Mouse (Mus musculus) embryonic facial prominence, embryonic 14.5 days (tissue): ENCODE measurements at regions not wholly inside any gene's neighbourhood (a gene's known extent, or its start where the extent isn't known, plus 50 kb on each side); places are given as distances from the start of the nearest gene placed in this dataset.
A peak's percentile ranks its signal among the peaks of the same experiment; 100 is the strongest.
"Not testable (repeated sequence)": the region's sequence is repeated elsewhere in the genome, so short reads cannot be mapped to it uniquely, and the experiment has no call there.

Source experiments
- ATAC-seq: fragments of 200-750 bp; cut with Nextera tagmentation; 2 replicates; pipeline ENCODE4 v1.8.0; 2017; ENCODE audit warnings: low read depth, moderate number of reproducible peaks, moderate TSS enrichment
- DNase-seq: peaks from one replicate; pipeline ENCODE4 v3.0.0-alpha.2; 2015; ENCODE audit warnings: low spot score
- H3K27ac ChIP-seq: fragments of 300-500 bp; sonication (generic); replicated peaks from 2 replicates; pipeline ENCODE4 v1.5.1; 2014; ENCODE audit warnings: low read depth, mild to moderate bottlenecking, low read length, moderate library complexity
- H3K27me3 ChIP-seq: fragments of 300-500 bp; sonication (generic); replicated peaks from 2 replicates; pipeline ENCODE4 v1.6.1; 2014; ENCODE audit warnings: low read length; ENCODE audit not compliant: control insufficient read depth, insufficient read depth
- H3K36me3 ChIP-seq: fragments of 300-500 bp; sonication (generic); 2 replicates; pipeline ENCODE4 v1.6.1; 2014; ENCODE audit warnings: low read length, mixed read lengths; ENCODE audit not compliant: control insufficient read depth, insufficient read depth
- H3K4me1 ChIP-seq: fragments of 300-500 bp; sonication (generic); 2 replicates; pipeline ENCODE4 v1.6.1; 2014; ENCODE audit warnings: antibody characterized with exemption, low read length; ENCODE audit not compliant: control insufficient read depth, insufficient read depth
- H3K4me2 ChIP-seq: fragments of 300-500 bp; sonication (generic); 2 replicates; pipeline ENCODE4 v1.6.1; 2014; ENCODE audit warnings: low read depth, mild to moderate bottlenecking, low read length, moderate library complexity, mixed read lengths
- H3K4me3 ChIP-seq: fragments of 300-500 bp; sonication (generic); 2 replicates; pipeline ENCODE4 v1.5.1; 2014; ENCODE audit warnings: low read depth, mild to moderate bottlenecking, low read length
- H3K9ac ChIP-seq: fragments of 300-500 bp; sonication (generic); 2 replicates; pipeline ENCODE4 v1.6.1; 2014; ENCODE audit warnings: low read depth, mild to moderate bottlenecking, low read length, moderate library complexity, mixed read lengths
- H3K9me3 ChIP-seq: fragments of 300-500 bp; sonication (generic); 2 replicates; pipeline ENCODE4 v1.6.1; 2016; ENCODE audit warnings: low read length; ENCODE audit not compliant: control insufficient read depth
- WGBS: fragments of 180-500 bp; shearing (Covaris S2); extraction: QIAGEN DNeasy Blood & Tissue Kit; methylation state at CpG from one replicate; pipeline ENCODE4 v1.1.7; 2014; 5-methylcytosine and 5-hydroxymethylcytosine counted together

DNA sequence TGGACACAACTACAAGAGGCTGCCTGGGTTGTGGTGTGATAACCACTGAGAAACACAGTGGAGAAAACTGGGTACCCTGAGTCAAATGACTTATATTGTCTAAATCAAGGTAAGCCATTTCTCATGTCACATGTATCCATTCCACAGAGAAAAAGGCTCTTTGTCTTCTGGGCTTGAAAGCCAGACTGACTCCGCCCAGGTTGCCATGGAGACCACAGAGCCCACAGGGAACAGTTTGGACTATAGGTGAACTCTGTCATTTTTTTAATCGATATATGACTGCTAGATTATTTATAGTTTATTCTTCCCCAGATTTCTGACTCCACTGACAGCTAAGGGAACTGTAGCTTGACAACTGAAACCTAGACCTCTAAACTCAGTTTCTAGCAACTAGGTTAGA lies 80.7 kb upstream of the Thpo start:
- H3K9ac ChIP-seq, result no peak overlapping the region
- DNase-seq (no peak), ATAC-seq (no peak)
- H3K27me3 ChIP-seq, result no peaks in the 10 kb centered on the region
- H3K9me3 ChIP-seq, result no peaks in the 10 kb centered on the region
- WGBS, result 74% methylated on average over 2 of the region's 2 CpGs
- no peak overlapping the region for H3K4me3 ChIP-seq
- peaks cover 7% of the 10 kb centered on the region for H3K4me1 ChIP-seq
- no peak overlapping the region for H3K27ac ChIP-seq
- no peaks in the 10 kb centered on the region for H3K36me3 ChIP-seq
- no peak overlapping the region for H3K4me2 ChIP-seq

DNA sequence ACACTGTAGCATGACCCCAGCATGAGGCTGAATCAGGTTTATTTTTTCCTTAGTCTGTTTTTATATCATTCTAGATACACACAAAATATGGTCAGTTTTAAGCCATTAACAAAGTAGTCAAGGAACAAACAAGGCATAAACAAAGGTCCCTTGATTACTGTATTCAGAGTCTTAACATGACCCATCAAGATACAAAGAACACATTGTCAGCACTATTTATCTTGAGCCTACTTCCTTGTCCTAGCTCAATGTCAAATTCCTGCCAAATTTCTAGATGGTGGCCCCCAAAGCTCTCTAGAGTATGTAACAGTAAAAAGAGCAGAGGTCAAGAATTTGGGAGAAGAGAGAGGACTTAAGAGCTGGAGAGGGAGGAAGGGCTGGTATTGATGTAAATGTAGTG lies 79.9 kb upstream of the Thpo start:
- Histone ChIP-seq H3K9ac (no peak overlapping the region), H3K36me3 (no peaks in the 10 kb centered on the region), H3K9me3 (no peaks in the 10 kb centered on the region), H3K27ac (no peak overlapping the region), H3K4me2 (no peak overlapping the region), H3K27me3 (no peaks in the 10 kb centered on the region), H3K4me3 (no peak overlapping the region), H3K4me1 (peaks cover 7% of the 10 kb centered on the region)
- ATAC-seq, result no peak
- DNase-seq, result no peak

DNA sequence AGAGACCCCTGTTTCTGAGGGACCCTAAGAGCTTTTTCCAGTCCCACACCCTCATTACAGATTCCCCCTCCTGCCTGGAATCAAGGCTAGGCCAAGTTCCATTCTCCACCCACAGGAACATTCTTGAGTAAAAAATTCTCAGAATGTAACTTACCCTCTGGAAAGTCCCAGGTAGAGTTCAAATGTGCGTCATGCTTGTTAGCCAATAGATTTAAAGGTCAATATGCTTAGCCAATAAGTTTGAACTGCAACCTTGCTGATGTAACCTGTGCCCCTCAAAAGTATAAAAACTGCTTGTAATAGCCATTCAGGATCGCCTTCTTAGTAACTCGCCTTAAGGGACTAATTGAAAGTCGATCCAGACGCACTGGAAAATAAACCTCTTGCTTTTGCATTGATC lies 77.7 kb upstream of the Thpo start:
- not testable (repeated sequence) for H3K9me3 ChIP-seq, H3K27me3 ChIP-seq, DNase-seq, H3K27ac ChIP-seq, H3K4me2 ChIP-seq, H3K36me3 ChIP-seq, H3K4me1 ChIP-seq, ATAC-seq, H3K9ac ChIP-seq, H3K4me3 ChIP-seq
- 56% methylated on average over 5 of the region's 5 CpGs for WGBS

DNA sequence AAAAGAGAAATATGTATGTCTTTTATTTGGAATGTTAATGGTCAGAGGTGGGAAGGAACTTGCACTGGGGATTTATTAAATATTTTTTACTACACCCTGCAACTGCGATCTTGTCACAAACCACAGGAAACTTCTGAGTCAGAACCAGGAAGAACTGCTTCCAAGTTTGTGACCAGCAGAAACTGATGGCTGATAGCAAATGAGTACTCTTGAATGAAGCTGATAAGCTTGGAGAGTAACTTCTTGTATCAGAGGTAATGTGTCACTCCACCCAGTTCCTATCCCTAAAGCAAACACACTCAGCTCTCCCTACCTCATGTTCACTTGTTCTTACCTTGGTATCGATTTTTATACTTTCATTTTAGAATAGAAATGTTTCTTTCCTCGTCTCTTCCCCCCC lies 76.0 kb upstream of the Thpo start:
- Histone ChIP-seq H3K27me3 (no peaks in the 10 kb centered on the region), H3K4me2 (no peak overlapping the region), H3K36me3 (no peaks in the 10 kb centered on the region), H3K4me3 (no peak overlapping the region), H3K9ac (no peak overlapping the region), H3K4me1 (no peaks in the 10 kb centered on the region), H3K27ac (no peak overlapping the region), H3K9me3 (no peaks in the 10 kb centered on the region)
- no peak for ATAC-seq
- DNase-seq, result no peak
- WGBS, result 86% methylated on average over 3 of the region's 3 CpGs

DNA sequence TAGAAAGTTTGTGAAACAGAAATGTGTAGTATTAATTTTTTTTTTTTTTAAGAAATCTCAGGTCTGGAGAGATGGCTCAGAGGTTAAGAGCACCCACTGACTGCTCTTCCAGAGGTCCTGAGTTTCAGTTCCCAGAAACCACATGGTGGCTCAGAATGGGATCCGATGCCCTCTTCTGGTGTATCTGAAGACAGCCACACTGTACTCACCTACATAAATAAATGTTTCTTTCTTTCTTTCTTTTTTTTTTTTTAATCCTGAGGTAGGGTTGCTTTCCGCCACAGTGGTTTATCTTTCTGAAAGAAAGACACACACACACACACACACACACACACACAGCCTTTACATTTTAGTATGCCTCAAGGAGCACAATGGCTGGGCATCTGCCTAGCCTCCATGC lies 74.0 kb upstream of the Thpo start:
- Histone ChIP-seq H3K27ac (no peak overlapping the region), H3K4me1 (peaks cover 5% of the 10 kb centered on the region; the same call in 1 of the 2 replicates), H3K4me3 (no peak overlapping the region), H3K36me3 (no peaks in the 10 kb centered on the region), H3K27me3 (no peaks in the 10 kb centered on the region), H3K4me2 (no peak overlapping the region), H3K9me3 (no peaks in the 10 kb centered on the region), H3K9ac (no peak overlapping the region)
- WGBS, result 79% methylated on average over 2 of the region's 2 CpGs
- no peak for ATAC-seq
- DNase-seq, result no peak

DNA sequence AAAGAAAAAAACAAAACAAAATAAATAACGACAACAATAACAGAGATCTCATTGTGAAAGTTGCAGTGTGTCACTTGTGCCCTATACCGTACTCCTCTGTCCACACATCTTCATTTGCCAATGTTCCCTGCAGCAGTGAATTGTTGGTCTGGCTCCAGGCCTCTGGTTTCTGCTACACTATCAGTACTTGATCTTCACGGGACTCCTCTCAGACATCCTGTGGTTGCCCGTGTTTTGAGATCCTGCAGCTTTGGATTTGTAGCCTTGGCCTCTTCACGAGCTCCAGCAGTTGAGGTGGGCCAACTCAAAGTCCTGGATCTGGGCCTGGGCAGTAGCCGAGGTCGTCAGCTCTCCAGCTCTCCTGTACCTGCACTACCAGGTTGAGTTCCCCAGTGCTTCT lies 72.4 kb upstream of the Thpo start:
- no peak overlapping the region for H3K9ac ChIP-seq
- H3K4me1 ChIP-seq, result peaks cover 11% of the 10 kb centered on the region; the same call in 1 of the 2 replicates
- DNase-seq, result no peak
- H3K27me3 ChIP-seq, result no peaks in the 10 kb centered on the region
- no peak overlapping the region for H3K27ac ChIP-seq
- no peaks in the 10 kb centered on the region for H3K9me3 ChIP-seq
- 75% methylated on average over 7 of the region's 7 CpGs for WGBS
- no peak for ATAC-seq
- no peaks in the 10 kb centered on the region for H3K36me3 ChIP-seq
- no peak overlapping the region for H3K4me2 ChIP-seq
- no peak overlapping the region for H3K4me3 ChIP-seq

DNA sequence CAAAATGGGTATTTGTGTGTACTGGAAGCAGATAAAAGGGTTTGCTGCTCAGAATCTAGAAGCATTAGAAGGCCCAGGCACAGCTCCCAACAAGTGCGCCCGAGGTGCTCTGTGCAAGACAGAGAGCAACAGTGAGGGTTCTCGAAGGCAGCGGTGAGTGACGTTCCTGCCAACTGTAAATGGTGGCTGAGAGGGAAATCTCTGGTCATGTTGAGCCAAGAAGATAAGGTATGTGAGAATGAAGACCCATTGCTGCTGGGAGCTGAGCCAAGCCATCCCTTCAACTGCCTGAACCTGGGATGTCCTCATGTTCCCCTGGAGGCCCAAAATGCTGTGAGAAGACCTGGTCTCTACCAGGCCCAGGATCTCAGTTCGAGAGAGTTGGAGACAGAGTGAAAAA lies 71.5 kb upstream of the Thpo start:
- Histone ChIP-seq H3K4me2 (no peak overlapping the region), H3K9me3 (no peaks in the 10 kb centered on the region), H3K27ac (no peak overlapping the region), H3K9ac (no peak overlapping the region), H3K4me1 (peaks cover 11% of the 10 kb centered on the region; the same call in 1 of the 2 replicates), H3K27me3 (no peaks in the 10 kb centered on the region), H3K4me3 (no peak overlapping the region), H3K36me3 (no peaks in the 10 kb centered on the region)
- WGBS, result 75% methylated on average over 6 of the region's 6 CpGs
- DNase-seq (no peak), ATAC-seq (no peak)

DNA sequence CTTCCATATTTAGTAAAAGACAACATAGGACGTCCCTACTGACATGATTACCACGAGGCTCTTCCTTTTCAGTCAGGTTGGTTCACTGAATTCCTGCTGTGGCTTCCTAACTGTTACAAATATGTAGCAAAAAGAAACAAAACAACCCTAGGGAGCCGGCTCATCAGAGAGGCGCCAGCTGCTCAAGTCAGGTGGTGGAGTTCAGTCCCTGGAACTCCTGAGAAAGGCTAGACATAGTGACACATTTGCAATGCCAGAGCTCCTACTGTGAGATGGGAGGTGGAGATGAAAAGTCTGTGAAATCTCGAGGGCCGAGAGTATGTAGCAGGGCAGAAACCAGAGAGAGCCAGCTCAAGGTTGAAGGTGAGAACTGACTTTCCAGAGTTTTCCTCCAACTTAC lies 70.8 kb upstream of the Thpo start:
- no peaks in the 10 kb centered on the region for H3K9me3 ChIP-seq
- peak overlapping the region; percentile 71 for H3K27ac ChIP-seq
- H3K4me2 ChIP-seq, result peak overlapping the region; percentile 54
- WGBS, result 10% methylated on average over 6 of the region's 6 CpGs
- no peaks in the 10 kb centered on the region for H3K36me3 ChIP-seq
- peak; percentile 66 for DNase-seq
- peak overlapping the region; percentile 30 for H3K4me3 ChIP-seq
- no peak overlapping the region; the same call in 1 of the 2 replicates for H3K9ac ChIP-seq
- H3K4me1 ChIP-seq, result peaks cover 11% of the 10 kb centered on the region; the same call in 1 of the 2 replicates
- no peaks in the 10 kb centered on the region for H3K27me3 ChIP-seq
- peak; percentile 31 for ATAC-seq

DNA sequence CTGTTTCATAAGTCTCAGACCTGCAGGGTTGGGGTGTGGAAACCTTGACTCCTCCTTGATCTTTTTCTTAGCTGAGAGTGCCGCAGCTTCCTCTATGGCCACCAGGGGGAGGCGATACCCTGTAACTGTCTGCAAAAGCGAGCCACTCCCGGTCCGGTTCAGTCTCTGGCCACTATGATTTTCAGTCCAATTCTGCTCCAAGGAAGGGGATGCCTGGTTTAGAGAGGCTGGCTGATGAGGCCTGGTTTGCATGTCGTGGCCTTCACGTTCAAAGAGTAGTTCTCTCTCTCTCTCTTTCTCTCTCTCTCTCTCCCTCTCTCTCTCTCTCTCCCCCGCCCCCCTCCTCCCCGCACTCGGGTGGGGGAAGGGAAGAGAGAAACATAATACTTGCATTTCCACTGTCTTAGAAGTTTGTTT lies 70.3 kb upstream of the Thpo start:
- DNase-seq (peak; percentile 89), ATAC-seq (peak; percentile 69)
- H3K27me3 ChIP-seq, result no peaks in the 10 kb centered on the region
- H3K36me3 ChIP-seq, result no peaks in the 10 kb centered on the region
- peak overlapping the region; percentile 71 for H3K27ac ChIP-seq
- H3K4me3 ChIP-seq, result peak overlapping the region; percentile 30
- H3K9ac ChIP-seq, result no peak overlapping the region; the same call in 1 of the 2 replicates
- H3K9me3 ChIP-seq, result no peaks in the 10 kb centered on the region
- H3K4me2 ChIP-seq, result peak overlapping the region; percentile 54
- H3K4me1 ChIP-seq, result peaks cover 11% of the 10 kb centered on the region; the same call in 1 of the 2 replicates
- WGBS, result 2% methylated on average over 10 of the region's 10 CpGs
